Mouse (Mus musculus) kidney, postnatal 25 days (tissue): ENCODE results near the gene Akna.
A peak's percentile ranks its signal among the peaks of the same experiment; 100 is the strongest.

Source experiments
- DNase-seq, 2 experiments: peaks; one replicate each; pipeline ENCODE4 v3.0.0; 2021; ENCODE audit warnings: mixed read lengths in 2 of 2

Akna gene

GRCm38 (mm10) chr4:63403040-63403959 lies at the start of gene Akna:
Gene Akna (minus strand): TSS chr4:63403354.
- peak; percentile 93 to 94 for DNase-seq

GRCm38 (mm10) chr4:63452555-63452954 lies 49.4 kb upstream of the Akna start:
- no peak for DNase-seq

GRCm38 (mm10) chr4:63450551-63450950 lies 47.4 kb upstream of the Akna start:
- no peak for DNase-seq

- DNase-seq: no peak
Observed at GRCm38 (mm10) chr4:63444362-63445066, 41.4 kb upstream of the Akna start.

- DNase-seq: no peak
Observed at GRCm38 (mm10) chr4:63443101-63443500, 39.9 kb upstream of the Akna start.

- DNase-seq: no peak
Observed at GRCm38 (mm10) chr4:63441616-63442015, 38.5 kb upstream of the Akna start.

GRCm38 (mm10) chr4:63440262-63440661 lies 37.1 kb upstream of the Akna start:
- no peak for DNase-seq

GRCm38 (mm10) chr4:63437968-63438367 lies 34.8 kb upstream of the Akna start:
- DNase-seq: no peak

- DNase-seq: no peak
Observed at GRCm38 (mm10) chr4:63437119-63437815, 34.1 kb upstream of the Akna start.

GRCm38 (mm10) chr4:63435402-63435801 lies 32.2 kb upstream of the Akna start:
- DNase-seq: no peak

GRCm38 (mm10) chr4:63431098-63431497 lies 27.9 kb upstream of the Akna start:
- no peak for DNase-seq

GRCm38 (mm10) chr4:63430357-63430756 lies 27.2 kb upstream of the Akna start:
- DNase-seq: peak; percentile 36 to 60

- no peak for DNase-seq
Observed at GRCm38 (mm10) chr4:63426308-63426707, 23.2 kb upstream of the Akna start.

GRCm38 (mm10) chr4:63423811-63424210 lies 20.7 kb upstream of the Akna start:
- no peak for DNase-seq

- DNase-seq: no peak
Observed at GRCm38 (mm10) chr4:63423231-63423630, 20.1 kb upstream of the Akna start.

- DNase-seq: peak in 1 of 2 experiments; percentile 54
Observed at GRCm38 (mm10) chr4:63420143-63420920, 17.2 kb upstream of the Akna start.

GRCm38 (mm10) chr4:63418270-63418669 lies 15.1 kb upstream of the Akna start:
- DNase-seq: no peak

- DNase-seq: peak; percentile 79 to 94
Observed at GRCm38 (mm10) chr4:63417318-63417957, 14.3 kb upstream of the Akna start.

- DNase-seq: peak in 1 of 2 experiments; percentile 42
Observed at GRCm38 (mm10) chr4:63414951-63415350, 11.8 kb upstream of the Akna start.

GRCm38 (mm10) chr4:63411222-63411621 lies 8.1 kb upstream of the Akna start:
- DNase-seq: no peak

- peak; percentile 96 for DNase-seq
Observed at GRCm38 (mm10) chr4:63410583-63410934, 7.4 kb upstream of the Akna start.
